Mouse (Mus musculus): ENCODE data around the gene Cyp2j8.

- TF ChIP-seq CTCF (IDR thresholded peaks at IDR 0.05; ENCODE audit: low read depth) (no peak), EP300 (optimal IDR thresholded peaks at IDR 0.05) (no peak)
Observed at GRCm38 (mm10) chr4:96551619-96552018, 44.4 kb upstream of the Cyp2j8 start.

Data from stomach, postnatal 0 days (tissue).